Mouse (Mus musculus) myocyte (in vitro differentiated cells): ENCODE results near the gene Tmem175.

Experiments used
- E2F4 ChIP-seq: IDR thresholded peaks from one replicate; pipeline ENCODE4 v1.6.1; 2011; ENCODE audit warnings: mild to moderate bottlenecking, control low read depth, moderate library complexity; ENCODE audit not compliant: insufficient read depth
- MAX ChIP-seq: IDR thresholded peaks from one replicate; pipeline ENCODE4 v1.6.1; 2011; ENCODE audit warnings: low read depth, mild to moderate bottlenecking, control low read depth
- MYOD1 ChIP-seq, 3 experiments: IDR thresholded peaks; one replicate each; pipeline ENCODE4 v1.6.1; 2011; ENCODE audit warnings: control low read depth in 2 of 3, low read depth in 2 of 3, mild to moderate bottlenecking in 2 of 3, moderate library complexity in 1 of 3; ENCODE audit not compliant: insufficient read length in 2 of 3, control insufficient read depth in 1 of 3
- MYOG ChIP-seq, 3 experiments: IDR thresholded peaks; one replicate each; pipeline ENCODE4 v1.6.1; 2011; ENCODE audit warnings: control low read depth in 2 of 3, low read depth in 2 of 3, mild to moderate bottlenecking in 2 of 3; ENCODE audit not compliant: insufficient read length in 2 of 3, control insufficient read depth in 1 of 3, insufficient read depth in 1 of 3
- POLR2A ChIP-seq: IDR thresholded peaks from one replicate; pipeline ENCODE4 v1.6.1; 2011; ENCODE audit warnings: low read depth, mild to moderate bottlenecking, control low read depth, moderate library complexity; ENCODE audit not compliant: insufficient read length
- POLR2AphosphoS2 ChIP-seq: IDR thresholded peaks from one replicate; pipeline ENCODE4 v1.6.1; 2011; ENCODE audit warnings: low read depth, control low read depth; ENCODE audit not compliant: insufficient read length
- REST ChIP-seq: IDR thresholded peaks from one replicate; pipeline ENCODE4 v1.6.1; 2011; ENCODE audit warnings: mild to moderate bottlenecking, control low read depth, moderate library complexity; ENCODE audit not compliant: insufficient read depth, insufficient read length
- SRF ChIP-seq: IDR thresholded peaks from one replicate; pipeline ENCODE4 v1.6.1; 2011; ENCODE audit warnings: low read depth; ENCODE audit not compliant: control insufficient read depth, insufficient read length
- TCF12 ChIP-seq: IDR thresholded peaks from one replicate; pipeline ENCODE4 v1.6.1; 2011; ENCODE audit warnings: mild to moderate bottlenecking, control low read depth; ENCODE audit not compliant: poor library complexity, insufficient read depth, severe bottlenecking

DNA sequence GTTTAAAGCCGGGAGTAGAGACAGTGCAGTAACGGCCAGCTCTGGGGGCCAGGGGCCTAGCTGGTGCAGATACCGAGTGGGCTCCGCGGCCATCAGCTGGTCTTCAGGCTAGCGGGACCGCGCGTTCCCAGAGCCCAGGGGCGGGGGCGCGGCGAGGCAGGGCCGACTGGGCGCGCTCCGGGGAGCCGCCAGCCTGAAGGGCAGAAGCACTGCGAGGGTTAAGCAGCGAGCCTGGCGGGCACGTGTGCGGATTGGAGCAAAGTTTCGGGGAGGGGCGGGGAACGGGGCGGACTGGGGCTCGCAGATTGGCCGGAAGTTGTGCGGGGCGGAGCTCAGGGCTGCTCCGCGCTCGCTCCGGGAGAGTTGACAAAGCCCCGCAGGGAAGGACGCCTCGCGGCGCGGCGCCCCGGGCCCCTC lies 64.3 kb downstream of the Tmem175 start:
- TF ChIP-seq MYOG (IDR thresholded peaks at IDR 0.05; ENCODE audit: control insufficient read depth in 1 of 3, insufficient read depth in 1 of 3, insufficient read length in 2 of 3, low read depth in 2 of 3) (peak in 1 of 3 experiments; percentile 37), E2F4 (no peak), MAX (no peak), POLR2AphosphoS2 (peak; percentile 61), SRF (no peak), POLR2A (peak; percentile 59), MYOD1 (IDR thresholded peaks at IDR 0.05; ENCODE audit: control insufficient read depth in 1 of 3, insufficient read length in 2 of 3, low read depth in 2 of 3) (peak in 1 of 3 experiments; percentile 20), TCF12 (no peak), REST (no peak)
